Mouse (Mus musculus) C2C12 (cell line): ENCODE measurements at regions not wholly inside any gene's neighbourhood (a gene's known extent, or its start where the extent isn't known, plus 50 kb on each side); places are given as distances from the start of the nearest gene placed in this dataset.
"Not testable (repeated sequence)": the region's sequence is repeated elsewhere in the genome, so short reads cannot be mapped to it uniquely, and the experiment has no call there.

Experiments used
- H3K27me3 ChIP-seq: one replicate; pipeline ENCODE4 v1.6.1; 2011; ENCODE audit not compliant: control insufficient read depth, insufficient read depth, insufficient read length
- H3K36me3 ChIP-seq: one replicate; pipeline ENCODE4 v1.6.1; 2011; ENCODE audit not compliant: control insufficient read depth, insufficient read depth
- H3K4me3 ChIP-seq: one replicate; pipeline ENCODE4 v1.5.1; 2011; ENCODE audit warnings: mild to moderate bottlenecking, control low read depth; ENCODE audit not compliant: poor library complexity, insufficient read depth, severe bottlenecking
- H3K79me2 ChIP-seq: one replicate; pipeline ENCODE4 v1.6.1; 2011; ENCODE audit not compliant: control insufficient read depth, insufficient read depth
- H3K79me3 ChIP-seq: one replicate; pipeline ENCODE4 v1.6.1; 2011; ENCODE audit warnings: low read depth, control low read depth
- H3ac ChIP-seq: one replicate; pipeline ENCODE3; 2011; ENCODE audit warnings: low read depth; ENCODE audit not compliant: control insufficient read depth, insufficient read length
- CEBPB ChIP-seq: IDR thresholded peaks from one replicate; pipeline ENCODE4 v1.6.1; 2011; ENCODE audit warnings: low read depth, mild to moderate bottlenecking, control low read depth, moderate library complexity
- CTCF ChIP-seq: IDR thresholded peaks from one replicate; pipeline ENCODE4 v1.5.1; 2011; ENCODE audit not compliant: control insufficient read depth, insufficient read depth, insufficient read length
- FOSL1 ChIP-seq: IDR thresholded peaks from one replicate; pipeline ENCODE4 v1.8.0; 2011; ENCODE audit warnings: mild to moderate bottlenecking, low read length; ENCODE audit not compliant: poor library complexity, insufficient read depth, severe bottlenecking
- MAX ChIP-seq: IDR thresholded peaks from one replicate; pipeline ENCODE4 v1.6.1; 2011; ENCODE audit warnings: mild to moderate bottlenecking, control low read depth
- MYOD1 ChIP-seq: IDR thresholded peaks from one replicate; pipeline ENCODE4 v1.6.1; 2011; ENCODE audit warnings: low read depth; ENCODE audit not compliant: control insufficient read depth, insufficient read length
- MYOG ChIP-seq: IDR thresholded peaks from one replicate; pipeline ENCODE4 v1.6.1; 2011; ENCODE audit not compliant: control insufficient read depth, insufficient read length; ENCODE audit errors: extremely low read depth
- USF1 ChIP-seq: IDR thresholded peaks from one replicate; pipeline ENCODE4 v1.6.1; 2011; ENCODE audit warnings: low read depth, mild to moderate bottlenecking, control low read depth, moderate library complexity

- Histone ChIP-seq H3K79me3 (no peaks in the 10 kb centered on the region), H3K79me2 (no peaks in the 10 kb centered on the region), H3K27me3 (no peaks in the 10 kb centered on the region), H3K36me3 (no peaks in the 10 kb centered on the region), H3K4me3 (no peak overlapping the region), H3ac (no peak overlapping the region)
- TF ChIP-seq MYOD1 (no peak), CTCF (no peak), FOSL1 (no peak), MYOG (no peak), USF1 (no peak)
Observed at GRCm38 (mm10) chr10:46087766-46088165, 510.1 kb downstream of the Hace1 start.

GRCm38 (mm10) chr10:46100837-46101236 is 523.2 kb downstream of the Hace1 start:
- no peak overlapping the region for H3ac ChIP-seq
- H3K4me3 ChIP-seq: no peak overlapping the region
- no peaks in the 10 kb centered on the region for H3K79me3 ChIP-seq
- no peaks in the 10 kb centered on the region for H3K79me2 ChIP-seq
- TF ChIP-seq CTCF: no peak
- TF ChIP-seq FOSL1: no peak
- TF ChIP-seq MAX: no peak
- no peak for TF ChIP-seq MYOD1
- TF ChIP-seq MYOG: no peak
- no peak for TF ChIP-seq CEBPB
- no peak for TF ChIP-seq USF1
- no peaks in the 10 kb centered on the region for H3K36me3 ChIP-seq
- H3K27me3 ChIP-seq: no peaks in the 10 kb centered on the region

GRCm38 (mm10) chr10:46108810-46109209 is 531.2 kb downstream of the Hace1 start:
- Histone ChIP-seq H3K79me3 (no peaks in the 10 kb centered on the region), H3K36me3 (no peaks in the 10 kb centered on the region), H3K27me3 (no peaks in the 10 kb centered on the region), H3K79me2 (no peaks in the 10 kb centered on the region), H3K4me3 (no peak overlapping the region), H3ac (no peak overlapping the region)
- TF ChIP-seq CEBPB (no peak), CTCF (no peak), USF1 (no peak), MYOD1 (no peak), MYOG (no peak), MAX (no peak), FOSL1 (no peak)

GRCm38 (mm10) chr10:46114631-46115130 is 537.1 kb downstream of the Hace1 start:
- no peak for TF ChIP-seq FOSL1
- no peak overlapping the region for H3ac ChIP-seq
- H3K79me3 ChIP-seq: no peaks in the 10 kb centered on the region

GRCm38 (mm10) chr10:46122409-46122808 is 544.8 kb downstream of the Hace1 start:
- not testable (repeated sequence) for H3K27me3 ChIP-seq, H3ac ChIP-seq, H3K79me3 ChIP-seq, H3K4me3 ChIP-seq, H3K79me2 ChIP-seq, H3K36me3 ChIP-seq

More at GRCm38 (mm10) chr10:46114631-46115130, 537.1 kb downstream of the Hace1 start:
- no peaks in the 10 kb centered on the region for H3K79me2 ChIP-seq
- H3K4me3 ChIP-seq: no peak overlapping the region
- no peaks in the 10 kb centered on the region for H3K36me3 ChIP-seq
- H3K27me3 ChIP-seq: no peaks in the 10 kb centered on the region

- Histone ChIP-seq H3K27me3 (no peaks in the 10 kb centered on the region), H3K36me3 (no peaks in the 10 kb centered on the region), H3ac (no peak overlapping the region), H3K4me3 (no peak overlapping the region), H3K79me2 (no peaks in the 10 kb centered on the region), H3K79me3 (no peaks in the 10 kb centered on the region)
- TF ChIP-seq CEBPB (no peak), CTCF (no peak), MYOD1 (no peak)
Observed at GRCm38 (mm10) chr10:46123795-46124194, 546.2 kb downstream of the Hace1 start.
